15 mouse cellular contexts compared by ENCODE assay signal in the genomic region with DNA sequence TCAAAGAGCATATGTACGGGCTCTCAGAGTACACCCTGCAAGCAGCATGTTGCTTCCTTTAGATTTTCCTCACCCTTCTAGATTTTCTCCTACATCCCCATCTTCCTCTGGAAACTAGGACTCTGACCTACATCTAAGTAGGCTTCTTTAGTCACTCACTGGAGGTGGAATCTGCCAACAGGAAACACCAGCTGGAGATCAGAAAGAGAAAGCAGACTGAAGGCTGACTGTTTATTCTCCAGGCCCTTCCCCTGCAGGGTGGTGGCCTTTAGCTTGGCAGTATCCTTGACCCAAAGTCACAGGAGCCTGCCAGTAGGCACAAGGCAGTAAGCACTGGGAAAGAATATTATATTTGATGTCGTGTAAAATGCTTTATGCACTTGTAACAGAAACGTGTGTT.
DNase-seq lines count a peak whose midpoint lies in the region; ATAC-seq and TF ChIP-seq lines count a peak whose summit lies in the region.
"Had no signal": no experiment of that assay in that cellular context is flagged by ENCODE, and none has a peak within 500 bp of the region (broad histone marks: within the 10 kb centered on the region; RNA-seq: fewer than 3 reads in every experiment).

No protein-coding gene starts in this region.

- TF ChIP-seq EP300 in lung, postnatal 0 days (IDR thresholded peaks at IDR 0.05), result no peak

- H3K27ac ChIP-seq in lung, postnatal 0 days (ENCODE audit: low read length), result no peak overlapping the region
- 0 out of 2 replicates have a peak overlapping the region, but pooled peaks have one; percentile 11 for H3K27ac ChIP-seq in limb, embryonic 15.5 days
- H3K27ac ChIP-seq: limb, embryonic 13.5 days; lung, embryonic 15.5 days; stomach, embryonic 15.5 days had no signal

- no peak overlapping the region for H3K4me2 ChIP-seq in lung, postnatal 0 days (replicated peaks; ENCODE audit: low read depth, low read length)
- no peak overlapping the region for H3K4me2 ChIP-seq in limb, embryonic 15.5 days
- H3K4me2 ChIP-seq: limb, embryonic 13.5 days; lung, embryonic 15.5 days; stomach, embryonic 15.5 days had no signal

- H3K36me3 ChIP-seq in lung, postnatal 0 days (ENCODE audit: insufficient read depth, low read length), result no peaks in the 10 kb centered on the region
- H3K36me3 ChIP-seq in limb, embryonic 15.5 days, result no peaks in the 10 kb centered on the region
- H3K36me3 ChIP-seq: limb, embryonic 13.5 days; lung, embryonic 15.5 days; stomach, embryonic 15.5 days had no signal

- no peak overlapping the region for H3K9ac ChIP-seq in lung, postnatal 0 days (replicated peaks; ENCODE audit: low read depth)
- no peak overlapping the region for H3K9ac ChIP-seq in limb, embryonic 15.5 days
- H3K9ac ChIP-seq: limb, embryonic 13.5 days; lung, embryonic 15.5 days; stomach, embryonic 15.5 days had no signal

- no peaks in the 10 kb centered on the region for H3K27me3 ChIP-seq in lung, postnatal 0 days (replicated peaks; ENCODE audit: insufficient read depth, low read length)
- H3K27me3 ChIP-seq in limb, embryonic 15.5 days, result no peaks in the 10 kb centered on the region
- H3K27me3 ChIP-seq: limb, embryonic 13.5 days; lung, embryonic 15.5 days; stomach, embryonic 15.5 days had no signal

- no peak for TF ChIP-seq CTCF in lung, postnatal 0 days (IDR thresholded peaks at IDR 0.05)

- H3K9me3 ChIP-seq in lung, postnatal 0 days (ENCODE audit: low read length), result no peaks in the 10 kb centered on the region
- H3K9me3 ChIP-seq in limb, embryonic 15.5 days, result no peaks in the 10 kb centered on the region
- H3K9me3 ChIP-seq: limb, embryonic 13.5 days; lung, embryonic 15.5 days; stomach, embryonic 15.5 days had no signal

- no peak for ATAC-seq in lung, postnatal 0 days
- ATAC-seq in limb, embryonic 15.5 days (ENCODE audit: insufficient number of reproducible peaks, low FRiP score, low TSS enrichment, low read depth), result no peak
- ATAC-seq: activated CD4-positive, CD25-positive, alpha-beta regulatory T cell, adult 4 months had no signal

- H3K4me1 ChIP-seq in lung, postnatal 0 days (ENCODE audit: insufficient read depth, low read depth, low read length), result no peaks in the 10 kb centered on the region
- H3K4me1 ChIP-seq in limb, embryonic 15.5 days, result no peaks in the 10 kb centered on the region
- H3K4me1 ChIP-seq: stomach, embryonic 15.5 days had no signal

- DNase-seq in cerebellum, adult 9-11 months, result peak; percentile 20
- no peak for DNase-seq in cerebellum, postnatal 36 days
- DNase-seq in lung, adult 18-20 months, result peak; percentile 3 to 23
- DNase-seq in lung, postnatal 0 days (ENCODE audit: low spot score), result no peak
- DNase-seq in adrenal gland, adult 8-10 months, result peak; percentile 33
- no peak for DNase-seq in embryo, embryonic 9.5 days (ENCODE audit: extremely low spot score)
- no peak for DNase-seq in gastrocnemius, postnatal 25 days
- DNase-seq: kidney, adult 9 months; midbrain, embryonic 14.5 days; thymus, postnatal 14 days had no signal

- no peak overlapping the region for H3K4me3 ChIP-seq in lung, postnatal 0 days (ENCODE audit: low read depth, low read length)
- H3K4me3 ChIP-seq in limb, embryonic 15.5 days, result no peak overlapping the region
- H3K4me3 ChIP-seq: limb, embryonic 13.5 days; lung, embryonic 15.5 days; stomach, embryonic 15.5 days had no signal

- 70% methylated on average over 3 of the region's 3 CpGs for WGBS in lung, postnatal 0 days
- WGBS in limb, embryonic 15.5 days, result 49% methylated on average over 3 of the region's 3 CpGs

Comparison
In these comparisons a context has a peak if more than half of its experiments do, and no peak if none do; other contexts are left out.
1. DNase-seq: peak in cerebellum, adult 9-11 months (single experiment), lung, adult 18-20 months (2 of 2) and adrenal gland, adult 8-10 months (single experiment); none in cerebellum, postnatal 36 days (0 of 2), lung, postnatal 0 days (single experiment), embryo, embryonic 9.5 days (single experiment) and gastrocnemius, postnatal 25 days (single experiment).